Mouse (Mus musculus): ENCODE measurements at regions not wholly inside any gene's neighbourhood (a gene's known extent, or its start where the extent isn't known, plus 50 kb on each side); places are given as distances from the start of the nearest gene placed in this dataset.

GRCm38 (mm10) chr11:19809359-19809758 lies 114.8 kb upstream of the Spred2 start:
- DNase-seq (ENCODE audit: low read depth in 1 of 2, low spot score in 2 of 2), result no peak

- DNase-seq (ENCODE audit: low read depth in 1 of 2, low spot score in 2 of 2), result no peak
Observed at GRCm38 (mm10) chr11:19811271-19811991, 112.7 kb upstream of the Spred2 start.

- DNase-seq (ENCODE audit: low read depth in 1 of 2, low spot score in 2 of 2), result no peak
Observed at GRCm38 (mm10) chr11:19811992-19812690, 112.0 kb upstream of the Spred2 start.

GRCm38 (mm10) chr11:19813549-19813948 lies 110.6 kb upstream of the Spred2 start:
- no peak for DNase-seq (ENCODE audit: low read depth in 1 of 2, low spot score in 2 of 2)

- no peak for DNase-seq (ENCODE audit: low read depth in 1 of 2, low spot score in 2 of 2)
Observed at GRCm38 (mm10) chr11:19822991-19823390, 101.2 kb upstream of the Spred2 start.

- DNase-seq (ENCODE audit: low read depth in 1 of 2, low spot score in 2 of 2), result peak in 1 of 2 experiments; percentile 10
Observed at GRCm38 (mm10) chr11:19823461-19823895, 100.7 kb upstream of the Spred2 start.

GRCm38 (mm10) chr11:19826481-19827185 lies 97.5 kb upstream of the Spred2 start:
- DNase-seq (ENCODE audit: low read depth in 1 of 2, low spot score in 2 of 2), result no peak

GRCm38 (mm10) chr11:19827996-19828395 lies 96.2 kb upstream of the Spred2 start:
- DNase-seq (ENCODE audit: low read depth in 1 of 2, low spot score in 2 of 2), result no peak

GRCm38 (mm10) chr11:19828959-19829401 lies 95.2 kb upstream of the Spred2 start:
- no peak for DNase-seq (ENCODE audit: low read depth in 1 of 2, low spot score in 2 of 2)

GRCm38 (mm10) chr11:19829564-19830279 lies 94.5 kb upstream of the Spred2 start:
- DNase-seq (ENCODE audit: low read depth in 1 of 2, low spot score in 2 of 2), result no peak

GRCm38 (mm10) chr11:19830280-19831062 lies 93.7 kb upstream of the Spred2 start:
- DNase-seq (ENCODE audit: low read depth in 1 of 2, low spot score in 2 of 2), result peak; percentile 17 to 39

- DNase-seq (ENCODE audit: low read depth in 1 of 2, low spot score in 2 of 2), result no peak
Observed at GRCm38 (mm10) chr11:19834561-19834960, 89.6 kb upstream of the Spred2 start.

GRCm38 (mm10) chr11:19835221-19835745 lies 88.9 kb upstream of the Spred2 start:
- DNase-seq (ENCODE audit: low read depth in 1 of 2, low spot score in 2 of 2), result no peak

- DNase-seq (ENCODE audit: low read depth in 1 of 2, low spot score in 2 of 2), result no peak
Observed at GRCm38 (mm10) chr11:19838932-19839331, 85.2 kb upstream of the Spred2 start.

- no peak for DNase-seq (ENCODE audit: low read depth in 1 of 2, low spot score in 2 of 2)
Observed at GRCm38 (mm10) chr11:19843084-19843483, 81.1 kb upstream of the Spred2 start.

- DNase-seq (ENCODE audit: low read depth in 1 of 2, low spot score in 2 of 2), result no peak
Observed at GRCm38 (mm10) chr11:19847910-19848309, 76.3 kb upstream of the Spred2 start.

GRCm38 (mm10) chr11:19848412-19848811 lies 75.8 kb upstream of the Spred2 start:
- no peak for DNase-seq (ENCODE audit: low read depth in 1 of 2, low spot score in 2 of 2)

GRCm38 (mm10) chr11:19849347-19849811 lies 74.8 kb upstream of the Spred2 start:
- no peak for DNase-seq (ENCODE audit: low read depth in 1 of 2, low spot score in 2 of 2)

- DNase-seq (ENCODE audit: low read depth in 1 of 2, low spot score in 2 of 2), result no peak
Observed at GRCm38 (mm10) chr11:19849844-19850420, 74.2 kb upstream of the Spred2 start.
